Mouse (Mus musculus) kidney, adult 9 months (tissue): ENCODE data around the gene Edf1.
"Not testable (repeated sequence)": the region's sequence is repeated elsewhere in the genome, so short reads cannot be mapped to it uniquely, and the experiment has no call there.

Experiments used
- DNase-seq: peaks from one replicate; pipeline ENCODE4 v3.0.0; 2022

Gene Edf1

GRCm38 (mm10) chr2:25557221-25557963 is at the start of gene Edf1:
Gene Edf1, plus strand, starts transcription at chr2:25557847.
- peak; percentile 95 for DNase-seq

- DNase-seq, result no peak
Measured at GRCm38 (mm10) chr2:25509912-25510311, 47.7 kb upstream of the Edf1 start.

GRCm38 (mm10) chr2:25526510-25527302 is 30.9 kb upstream of the Edf1 start:
- DNase-seq, result no peak

- no peak for DNase-seq
Measured at GRCm38 (mm10) chr2:25533707-25534106, 23.9 kb upstream of the Edf1 start.

GRCm38 (mm10) chr2:25534178-25534865 is 23.3 kb upstream of the Edf1 start:
- DNase-seq, result peak; percentile 87

GRCm38 (mm10) chr2:25534866-25535182 is 22.8 kb upstream of the Edf1 start:
- no peak for DNase-seq

GRCm38 (mm10) chr2:25536531-25536930 is 21.1 kb upstream of the Edf1 start:
- DNase-seq, result no peak

- peak; percentile 66 for DNase-seq
Measured at GRCm38 (mm10) chr2:25540541-25540948, 17.1 kb upstream of the Edf1 start.

GRCm38 (mm10) chr2:25541644-25542367 is 15.8 kb upstream of the Edf1 start:
- DNase-seq, result no peak

- no peak for DNase-seq
Measured at GRCm38 (mm10) chr2:25545996-25546810, 11.4 kb upstream of the Edf1 start.

GRCm38 (mm10) chr2:25546811-25547491 is 10.7 kb upstream of the Edf1 start, which contains the start of gene Traf2:
Gene Traf2, minus strand, starts transcription at chr2:25546940.
- peak; percentile 99 for DNase-seq

GRCm38 (mm10) chr2:25549021-25549991 is 8.3 kb upstream of the Edf1 start:
- DNase-seq, result no peak

GRCm38 (mm10) chr2:25551186-25551585 is 6.5 kb upstream of the Edf1 start:
- peak; percentile 83 for DNase-seq

- DNase-seq, result not testable (repeated sequence)
Measured at GRCm38 (mm10) chr2:25553171-25553786, 4.4 kb upstream of the Edf1 start.

- not testable (repeated sequence) for DNase-seq
Measured at GRCm38 (mm10) chr2:25555479-25555878, 2.2 kb upstream of the Edf1 start.

GRCm38 (mm10) chr2:25556296-25556695 is 1.4 kb upstream of the Edf1 start:
- DNase-seq, result no peak

- DNase-seq, result peak; percentile 77
Measured at GRCm38 (mm10) chr2:25557964-25558360, 315 bp downstream of the Edf1 start.

GRCm38 (mm10) chr2:25558774-25559173 is 1.1 kb downstream of the Edf1 start:
- no peak for DNase-seq

- no peak for DNase-seq
Measured at GRCm38 (mm10) chr2:25560551-25560950, 2.9 kb downstream of the Edf1 start.

GRCm38 (mm10) chr2:25561946-25562345 is 4.3 kb downstream of the Edf1 start:
- no peak for DNase-seq
